Mouse (Mus musculus) frontal cortex, postnatal 14 days (tissue): Measurements from ENCODE around the gene Tjp2.
A peak's percentile ranks its signal among the peaks of the same experiment; 100 is the strongest.

ENCODE experiments used
- DNase-seq, 2 experiments: peaks; one replicate each; pipeline ENCODE4 v3.0.0; 2022; ENCODE audit warnings: low spot score in 2 of 2

The Tjp2 gene

DNA sequence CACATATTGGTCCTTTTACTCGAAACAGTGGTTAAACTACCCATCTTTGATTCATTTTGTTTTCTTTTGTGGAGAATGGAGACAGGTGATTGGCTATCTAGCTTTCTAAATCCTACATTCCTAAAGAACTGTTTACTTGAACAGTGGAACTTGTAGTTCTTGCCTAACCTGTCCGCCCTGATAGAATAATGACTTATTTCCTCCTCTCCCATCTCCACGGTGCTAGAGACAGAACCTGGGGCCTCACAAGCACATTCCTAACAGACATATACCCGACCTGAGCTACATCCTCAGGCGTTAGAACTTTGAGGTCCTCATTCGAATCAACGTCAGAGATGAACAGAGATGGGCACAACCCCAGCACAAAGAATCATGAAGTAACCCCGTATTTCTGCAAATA lies 44.4 kb downstream of the Tjp2 start:
- no peak for DNase-seq

DNA sequence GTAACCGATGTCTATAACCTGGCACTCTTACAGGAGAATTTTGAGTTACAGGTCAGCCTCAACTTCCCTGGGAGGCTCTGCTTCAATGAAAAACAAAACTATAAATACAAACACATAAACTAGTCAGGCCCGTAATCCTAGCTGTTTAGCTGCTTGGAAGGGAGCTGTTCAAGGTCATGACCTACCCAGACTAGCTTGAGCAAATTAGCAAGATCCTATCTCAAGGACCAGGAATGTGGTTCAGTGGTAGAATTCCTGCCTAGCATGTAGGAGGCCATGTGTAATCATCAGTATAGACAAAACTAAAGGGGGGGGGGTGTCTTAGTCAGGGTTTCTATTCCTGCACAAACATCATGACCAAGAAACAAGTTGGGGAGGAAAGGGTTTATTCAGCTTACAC lies 46.7 kb downstream of the Tjp2 start:
- no peak for DNase-seq

DNA sequence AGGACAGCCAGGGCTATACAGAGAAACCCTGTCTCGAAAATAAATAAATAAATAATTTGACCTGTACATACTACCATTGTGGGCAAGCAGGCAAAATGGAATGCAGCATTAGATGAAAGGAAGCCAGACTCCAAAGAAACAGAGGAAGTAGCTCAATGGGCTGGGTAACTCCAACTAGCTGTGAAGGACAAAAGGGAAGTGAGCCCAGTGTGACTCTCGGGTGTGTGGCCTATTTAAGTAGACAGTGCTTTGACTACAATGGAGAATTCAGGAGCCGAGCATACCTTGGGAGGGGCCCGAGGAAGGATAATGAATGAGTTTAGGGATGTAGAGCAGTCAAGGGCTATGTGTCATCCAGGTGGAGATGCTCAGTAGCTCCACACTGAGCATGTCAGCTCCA lies 48.1 kb downstream of the Tjp2 start:
- DNase-seq: no peak

DNA sequence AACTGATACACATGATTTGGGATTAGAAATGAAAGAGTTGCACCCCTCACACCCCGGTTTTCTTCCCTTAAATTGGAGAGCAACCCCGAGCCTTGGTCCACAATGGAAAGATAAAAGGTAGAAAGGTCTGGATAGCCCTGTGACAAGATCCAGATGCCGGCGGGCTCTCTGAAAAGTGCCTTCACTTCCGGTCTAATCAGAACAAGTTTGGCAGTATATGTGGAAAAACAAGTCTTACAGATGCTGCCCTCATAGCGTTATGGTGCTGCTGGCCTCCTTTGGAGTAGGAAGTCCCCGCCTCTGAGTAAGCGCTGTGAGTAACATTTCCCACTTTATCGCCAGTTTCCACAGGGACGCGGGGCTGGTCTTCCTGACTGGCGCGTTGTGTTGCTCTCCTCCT lies 49.9 kb downstream of the Tjp2 start:
- no peak for DNase-seq

DNA sequence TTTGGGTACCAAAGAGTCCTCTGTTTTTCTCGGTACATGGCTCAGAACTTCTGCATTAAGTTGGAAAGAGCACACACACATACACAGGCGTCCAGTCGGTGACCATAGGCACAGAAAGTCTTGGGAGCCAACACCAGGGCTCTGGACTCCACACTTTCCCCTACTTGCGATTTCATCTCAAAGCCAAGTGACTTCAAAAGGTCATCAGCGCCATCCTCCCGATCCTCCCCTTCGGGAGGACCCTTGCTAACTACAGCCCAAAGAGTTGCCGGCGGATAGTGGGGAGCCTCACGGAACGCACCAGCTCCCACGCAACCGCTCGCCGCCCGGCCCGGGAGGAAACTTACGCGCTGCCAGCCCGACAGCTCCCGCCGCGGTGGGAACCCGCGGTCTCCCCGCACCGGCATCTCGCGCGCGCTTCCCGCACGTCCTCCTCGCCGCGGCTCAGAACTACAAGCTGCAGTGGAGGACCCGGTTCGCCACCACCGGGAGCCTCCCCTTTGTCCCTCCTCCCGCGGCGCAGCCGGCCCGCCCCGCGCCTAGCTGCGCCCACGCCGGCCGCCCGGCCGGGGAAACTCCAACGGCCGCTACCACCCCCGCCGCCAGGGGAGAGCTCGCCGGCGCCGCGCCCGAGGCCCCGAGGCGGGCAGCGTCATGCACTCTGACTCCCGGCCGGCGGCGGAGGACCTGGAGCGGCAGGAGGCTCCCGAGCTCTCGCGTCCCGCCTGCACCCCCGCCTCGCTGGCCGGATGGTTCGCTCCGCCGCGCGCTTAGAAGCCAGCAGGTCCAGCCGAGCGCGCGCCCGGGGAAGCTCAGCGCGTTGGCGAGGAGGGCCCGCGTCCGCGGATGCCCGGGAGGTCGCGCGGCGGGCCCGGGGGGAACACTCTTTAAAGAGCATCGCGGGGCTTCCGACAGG lies 51.0 kb downstream of the Tjp2 start:
- DNase-seq: peak; percentile 73 to 82

DNA sequence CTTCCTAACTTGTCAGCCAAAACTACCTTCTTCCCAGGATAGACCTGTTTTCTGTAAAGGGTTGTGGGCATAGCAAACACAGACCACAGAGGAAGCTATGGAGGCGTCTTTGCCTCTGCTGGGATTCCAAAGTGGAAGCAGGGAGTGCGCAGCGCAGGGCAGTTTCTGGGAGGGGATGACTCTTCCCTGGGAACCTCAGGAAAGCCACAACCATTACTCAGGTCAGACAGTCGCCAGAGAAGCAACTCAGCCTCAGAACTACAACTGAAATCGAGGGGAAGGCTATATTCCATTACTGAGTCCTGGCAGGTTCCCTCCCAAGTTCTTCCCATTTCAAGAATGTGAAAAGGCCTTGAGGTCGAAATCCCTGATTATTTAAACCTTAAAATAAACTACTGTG lies 51.8 kb downstream of the Tjp2 start:
- no peak for DNase-seq

DNA sequence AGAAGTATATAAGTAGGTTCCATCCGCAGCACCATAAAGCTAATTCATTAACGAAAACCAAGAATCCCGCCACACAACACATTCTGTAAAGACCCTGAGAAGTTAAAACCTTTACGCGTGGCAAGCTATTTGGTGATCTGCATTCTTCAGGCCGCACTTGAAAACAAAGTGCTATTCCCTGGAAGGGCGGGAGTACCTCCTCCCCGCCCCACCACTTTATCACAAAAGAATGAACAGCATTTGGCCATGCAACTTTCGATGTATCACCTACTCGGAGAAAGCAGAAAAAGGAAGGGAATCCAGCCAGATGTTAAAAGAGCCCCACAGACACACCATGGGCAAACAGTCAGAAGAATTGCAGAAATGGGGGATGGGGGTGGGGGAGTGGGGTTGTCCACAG lies 56.3 kb downstream of the Tjp2 start:
- no peak for DNase-seq

DNA sequence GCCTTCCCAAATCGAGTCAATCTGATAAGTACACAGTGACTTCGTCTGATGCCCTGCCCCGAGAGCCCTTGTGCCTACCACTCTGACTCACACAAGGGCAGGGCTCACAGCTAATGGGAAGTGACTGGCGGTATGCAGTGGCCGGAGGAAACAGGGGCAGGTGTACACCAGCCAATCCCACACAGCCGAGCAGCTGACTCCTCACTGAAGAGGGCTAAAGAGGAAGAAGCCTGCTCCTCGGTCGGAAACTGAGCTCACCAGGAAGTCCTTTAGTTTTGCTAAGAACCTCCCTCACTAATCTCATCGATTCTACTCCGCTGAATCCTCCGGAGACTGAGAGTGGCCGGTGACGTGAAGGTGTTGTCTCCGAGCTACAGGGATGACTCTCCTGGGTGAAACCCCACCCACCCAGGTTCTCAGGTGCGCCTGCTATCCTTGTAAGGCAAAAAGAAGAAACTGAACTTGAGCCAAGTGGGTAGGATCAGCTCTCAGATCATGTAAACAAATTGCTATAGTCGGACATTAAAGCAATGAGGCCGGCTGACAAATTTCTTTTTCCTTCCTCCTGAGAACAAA lies 58.2 kb downstream of the Tjp2 start:
- no peak for DNase-seq

DNA sequence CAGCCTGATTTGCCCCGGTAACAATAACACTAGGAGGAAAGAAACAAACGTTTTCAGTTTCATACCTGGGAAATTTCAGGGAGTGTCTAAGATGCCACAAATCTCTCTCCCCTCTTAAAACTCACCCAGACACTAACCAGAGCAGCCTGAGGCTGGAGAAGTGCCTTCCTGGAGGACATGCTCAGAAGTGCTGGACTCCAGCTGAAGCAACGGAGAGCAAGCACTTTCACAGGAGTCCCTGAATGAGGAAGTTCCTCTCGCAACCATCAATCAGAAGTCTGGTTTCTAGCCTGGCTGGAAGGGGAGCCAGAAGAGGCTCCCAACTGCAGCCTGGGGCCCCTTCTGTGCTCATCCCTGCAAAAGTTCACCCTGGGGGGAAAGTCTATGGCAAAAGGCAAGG lies 60.9 kb downstream of the Tjp2 start:
- DNase-seq: no peak

DNA sequence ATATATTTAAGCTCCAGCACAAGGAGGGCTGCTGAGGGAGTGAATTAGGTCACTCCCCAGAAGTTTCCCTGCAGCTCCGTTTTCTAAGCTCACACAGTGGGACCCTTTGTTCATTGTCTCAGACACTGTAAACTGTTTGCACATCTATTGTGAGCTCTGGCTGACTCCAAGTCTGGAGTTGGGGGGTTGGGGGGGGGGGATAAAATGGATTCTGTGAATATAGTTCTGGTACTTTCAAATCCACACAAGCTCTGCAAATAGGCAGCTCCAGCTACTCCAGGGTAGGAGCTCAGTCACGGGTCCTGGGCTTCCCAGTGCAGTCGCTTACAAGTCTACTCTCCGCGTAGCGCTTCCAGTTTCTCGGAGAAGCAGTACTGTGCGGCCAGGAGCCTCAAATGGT lies 64.4 kb downstream of the Tjp2 start:
- no peak for DNase-seq

DNA sequence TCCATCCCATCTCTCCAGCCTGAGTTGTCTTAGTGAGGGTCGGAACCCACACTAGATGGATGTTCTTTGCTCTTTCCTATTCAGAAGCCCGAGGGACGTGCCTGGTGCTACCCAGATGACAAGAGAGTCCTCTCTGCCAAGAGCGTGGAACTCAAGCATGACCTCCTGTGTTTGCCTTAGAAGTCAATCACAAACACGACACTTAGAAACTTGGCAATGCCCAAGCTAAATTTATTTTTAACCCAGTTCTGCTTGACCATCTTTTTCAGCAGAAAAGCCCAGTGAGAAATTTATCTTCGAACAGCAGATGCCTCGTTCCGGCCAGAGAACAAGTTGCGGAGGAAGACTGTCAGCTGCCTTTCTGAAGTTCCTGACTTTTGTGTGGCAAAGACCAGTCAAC lies 65.1 kb downstream of the Tjp2 start:
- no peak for DNase-seq

DNA sequence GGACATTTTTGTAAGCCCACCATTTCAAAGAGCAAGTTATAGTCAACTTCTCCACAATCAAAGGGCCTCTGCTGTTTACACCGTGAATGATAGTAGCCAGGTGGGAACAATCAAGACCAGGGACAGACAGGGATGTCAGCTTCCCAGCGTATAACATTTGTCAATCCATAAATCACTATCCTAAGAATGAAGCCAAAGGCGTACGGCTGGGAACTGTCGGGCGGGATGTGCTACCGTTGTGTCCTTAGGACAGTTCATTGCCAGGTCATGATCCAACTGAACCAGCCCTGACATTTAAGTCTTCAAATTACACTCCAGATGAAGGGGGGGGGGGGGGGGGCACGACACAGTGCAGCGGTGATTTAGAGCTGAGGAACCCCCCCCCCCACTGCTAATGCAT lies 65.5 kb downstream of the Tjp2 start:
- DNase-seq: no peak

DNA sequence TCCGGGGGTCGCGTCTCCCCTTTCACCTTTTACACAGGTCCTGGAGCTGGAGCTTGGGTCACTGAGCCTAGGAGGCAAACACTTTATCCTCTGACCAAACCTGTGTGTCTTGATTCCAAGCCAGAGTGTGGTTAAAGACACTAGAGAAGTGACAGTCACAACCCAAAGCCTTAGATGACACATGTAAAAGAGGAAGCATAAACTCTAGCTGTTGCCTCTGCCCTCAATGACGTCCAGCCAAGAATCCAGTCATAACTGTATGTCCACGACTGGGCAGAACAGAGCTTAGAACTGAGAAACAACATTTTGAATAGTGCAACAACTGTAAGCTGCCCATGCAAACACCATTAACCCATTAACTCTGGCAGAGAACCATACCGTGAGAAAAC lies 68.8 kb downstream of the Tjp2 start:
- DNase-seq: no peak

DNA sequence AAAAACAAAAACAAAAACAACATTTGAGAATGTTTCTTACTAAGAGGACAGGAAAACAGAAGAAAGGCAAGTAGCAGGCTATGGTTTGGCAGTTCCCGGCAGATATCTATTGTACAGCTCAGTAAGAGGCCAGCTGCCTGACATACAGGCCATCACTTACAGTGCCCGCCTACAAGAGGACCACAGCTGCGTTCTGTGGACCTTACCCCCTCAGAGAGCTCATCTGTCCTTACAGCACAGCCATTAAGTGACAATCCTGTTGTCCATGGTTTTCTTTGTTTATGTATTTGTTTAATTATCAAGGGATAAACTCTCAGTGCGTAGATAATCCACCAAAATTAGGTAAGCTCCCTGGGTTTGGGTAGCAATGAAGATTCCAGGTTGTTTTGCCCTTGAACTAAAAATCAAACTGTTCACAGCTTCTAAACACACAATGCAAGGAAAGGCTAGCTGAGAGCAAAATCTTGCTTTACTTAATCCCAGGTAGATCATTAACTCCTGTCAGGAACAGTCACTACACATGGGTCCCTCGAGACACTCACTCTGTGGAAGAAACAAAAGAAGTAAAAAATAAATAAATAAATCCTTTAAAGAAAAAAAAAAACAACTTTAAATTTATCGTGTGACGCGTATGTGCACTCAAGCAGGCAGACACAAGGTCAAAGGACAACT lies 69.3 kb downstream of the Tjp2 start:
- no peak for DNase-seq

DNA sequence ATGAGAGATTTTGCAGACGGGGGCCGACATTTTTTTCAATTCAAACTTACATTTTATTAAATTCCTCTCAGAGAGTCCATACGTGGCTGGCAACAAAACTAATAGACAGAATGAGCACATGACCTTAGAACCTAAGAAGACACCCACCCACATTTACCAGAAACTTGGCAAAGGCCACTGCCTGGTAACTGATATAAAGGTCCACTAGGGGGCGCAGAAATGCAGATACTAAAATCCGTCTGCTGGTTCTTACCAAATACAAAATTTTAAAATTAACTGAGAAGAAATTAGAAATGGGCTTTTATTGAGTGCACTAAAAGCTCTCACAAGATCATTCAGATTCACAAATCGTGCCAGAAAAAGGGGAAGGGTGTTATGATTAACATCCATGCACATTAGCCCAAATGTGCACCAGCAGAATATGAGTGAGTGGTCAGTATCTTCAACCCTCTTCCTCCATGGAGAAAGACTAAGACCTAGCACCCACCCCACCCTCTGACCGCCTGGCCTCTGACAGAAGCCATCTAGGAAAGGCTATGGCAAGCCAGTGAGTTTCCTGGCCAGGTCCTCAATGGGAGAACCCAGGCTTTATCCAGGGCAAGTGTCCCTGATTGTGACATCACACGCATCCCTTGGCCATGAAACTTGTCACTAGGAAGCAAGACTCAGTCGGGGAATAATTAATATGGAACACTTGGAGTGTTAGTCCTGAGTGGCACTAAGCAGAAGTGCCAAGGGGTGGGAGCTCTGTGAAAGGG lies 71.4 kb downstream of the Tjp2 start:
- peak in 1 of 2 experiments; percentile 31 for DNase-seq

DNA sequence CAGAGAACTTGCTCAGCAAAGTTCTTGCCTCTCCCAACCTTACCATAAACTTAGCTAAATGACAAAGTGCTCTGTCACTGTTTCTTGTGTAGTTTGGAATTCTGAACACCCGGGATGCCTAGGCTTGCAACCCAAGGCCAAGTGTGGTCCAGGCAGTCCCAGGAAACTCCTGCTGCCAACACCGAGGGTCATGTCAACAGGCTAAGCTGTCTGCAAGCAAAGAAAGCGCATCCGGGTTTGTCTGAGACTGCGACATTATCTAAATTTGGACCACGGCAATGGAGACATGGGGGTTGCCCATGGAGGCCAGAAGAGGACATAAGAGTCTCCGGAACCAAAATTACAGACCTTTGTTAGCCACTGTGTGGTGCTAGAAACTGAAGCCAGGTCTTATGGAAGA lies 80.8 kb downstream of the Tjp2 start:
- DNase-seq: no peak

DNA sequence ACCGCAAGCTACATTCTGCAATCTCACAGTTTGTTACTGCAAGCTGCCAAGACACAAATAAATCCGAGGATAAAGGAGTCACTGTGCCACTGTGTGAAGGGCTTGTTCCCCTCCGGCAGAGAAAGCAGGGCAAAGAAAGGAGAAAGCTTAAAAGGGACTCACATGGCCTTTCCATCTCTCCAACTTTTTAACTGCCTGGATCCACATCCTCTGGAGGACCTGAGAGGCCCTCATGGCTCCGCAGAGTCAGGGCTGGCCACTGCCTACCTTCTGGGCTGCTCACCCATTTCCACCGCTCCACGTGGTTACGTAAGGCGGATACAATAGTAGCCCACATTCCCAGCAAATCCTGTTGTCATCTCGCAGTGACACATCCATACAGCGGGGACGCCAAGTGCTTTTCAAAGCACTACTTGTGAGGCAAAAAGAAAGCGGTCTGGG lies 82.2 kb downstream of the Tjp2 start:
- DNase-seq: peak; percentile 40 to 46

DNA sequence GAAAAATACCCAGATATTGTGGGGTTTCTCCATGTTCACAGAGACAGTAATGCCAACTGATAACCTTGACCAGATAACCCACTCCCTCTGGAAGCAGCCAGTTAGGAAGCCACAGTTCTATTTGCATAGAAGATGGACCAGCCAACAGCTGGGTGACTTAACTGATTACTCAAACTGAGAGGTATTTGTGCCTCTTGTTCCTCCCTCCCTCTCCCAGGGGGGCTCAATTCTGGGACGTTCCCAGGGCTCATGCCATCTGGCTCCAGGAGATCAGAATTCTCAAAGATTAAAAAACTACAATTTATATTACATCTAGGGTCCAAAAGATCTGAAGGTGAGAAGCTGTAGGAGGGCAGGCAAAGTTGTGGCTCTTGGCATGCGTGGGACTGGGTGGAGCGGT lies 84.5 kb downstream of the Tjp2 start:
- DNase-seq: no peak

DNA sequence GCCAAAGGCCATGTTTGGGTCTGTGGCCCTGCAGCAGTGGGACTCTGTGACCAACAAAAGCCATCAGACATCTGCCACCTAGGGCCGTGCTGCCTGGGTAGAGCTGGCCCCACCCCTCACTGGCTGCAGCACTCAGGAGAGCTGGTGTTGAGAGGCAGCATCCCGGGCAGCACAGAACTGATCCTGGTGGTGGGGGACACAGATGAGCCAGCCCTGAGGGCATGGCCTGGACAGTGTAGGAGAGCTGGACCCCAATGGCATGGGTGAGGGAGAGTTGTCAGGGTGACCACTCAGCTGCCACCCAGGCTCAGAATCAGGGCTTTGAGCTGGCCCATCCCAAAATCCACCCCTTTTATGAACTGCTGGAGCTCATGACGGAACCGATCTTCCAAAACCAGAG lies 87.4 kb downstream of the Tjp2 start:
- no peak for DNase-seq

DNA sequence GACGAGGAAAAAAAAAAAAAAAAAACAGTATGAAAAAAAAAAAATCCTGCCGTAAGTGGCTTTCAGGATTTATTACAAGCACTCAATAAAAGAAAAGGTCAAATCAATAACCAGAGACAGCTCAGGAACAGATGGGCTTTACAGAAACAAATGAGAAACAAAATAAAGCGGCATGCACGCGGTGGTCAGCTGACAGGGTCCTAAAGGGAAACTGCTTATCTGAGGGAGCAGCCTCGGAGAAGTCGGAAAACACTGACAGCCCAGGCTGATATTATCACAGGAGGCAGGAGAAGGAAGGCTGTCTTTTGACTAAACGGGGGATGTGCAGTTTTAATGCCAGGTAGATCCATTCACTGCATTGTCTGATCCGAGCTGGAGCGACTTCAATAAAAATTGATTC lies 89.8 kb downstream of the Tjp2 start:
- no peak for DNase-seq

DNA sequence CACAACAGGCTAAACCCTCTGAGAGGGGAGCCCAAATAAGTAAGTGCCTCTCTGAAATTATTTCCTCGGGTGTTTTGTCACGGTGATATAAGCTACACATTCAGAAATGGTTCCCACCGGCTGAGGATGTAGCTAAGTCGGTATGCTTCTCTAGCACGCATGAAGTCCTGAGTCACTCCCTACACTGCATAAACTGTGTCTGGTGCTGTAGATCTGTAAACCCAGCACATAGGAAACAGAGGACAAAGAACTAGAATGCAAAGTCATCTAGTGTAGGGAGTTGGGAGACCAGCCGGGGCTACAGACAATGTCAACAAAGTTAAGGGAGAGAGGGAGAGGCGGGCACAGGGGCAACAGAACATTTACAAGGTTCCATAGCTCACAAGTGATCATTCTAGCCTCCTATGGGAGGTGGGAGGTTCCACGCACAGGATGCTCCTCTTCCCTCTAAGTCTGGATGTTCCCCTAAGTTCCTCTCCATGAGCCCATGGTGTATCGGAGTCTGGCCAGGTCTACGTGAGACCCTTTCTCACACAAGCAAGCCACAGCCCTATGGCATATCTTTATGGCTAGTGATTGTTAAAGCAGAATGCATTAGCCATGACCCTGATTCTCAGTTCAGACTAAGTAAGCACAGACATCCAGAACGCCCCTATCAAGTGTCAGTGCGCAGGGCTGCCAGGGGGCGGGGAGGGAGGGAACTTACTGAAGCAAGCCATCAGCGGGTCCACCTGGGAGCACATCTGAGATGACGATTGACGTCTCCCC lies 90.5 kb downstream of the Tjp2 start:
- no peak for DNase-seq
